Mouse (Mus musculus): ENCODE data around the gene Vps13d. TPM values are rescaled to one million over a fixed set of nuclear protein-coding genes. Genes with fewer than 3 reads are reported as not detected.
"Not testable (repeated sequence)": the region's sequence is repeated elsewhere in the genome, so short reads cannot be mapped to it uniquely, and the experiment has no call there.

Gene Vps13d
- total RNA-seq, 2 experiments from 2014 or later, result 59.2 to 70.4 TPM

GRCm38 (mm10) chr4:145213999-145214785 lies 19.4 kb upstream of the Vps13d start:
- peak; percentile 82 to 87 for DNase-seq (ENCODE audit: low spot score in 2 of 2)
- intact Hi-C loops (cut with DNase I), result loop anchor here (1.0 kb wide), 1 partner anchor 72 kb away; no protein-coding TSS in a partner anchor

- no peak for DNase-seq (ENCODE audit: low spot score in 2 of 2)
- intact Hi-C loops (cut with DNase I), result no loop called here
Observed at GRCm38 (mm10) chr4:145211076-145211475, 16.3 kb upstream of the Vps13d start.

- DNase-seq (ENCODE audit: low spot score in 2 of 2), result no peak
- intact Hi-C loops (cut with DNase I), result no loop called here
Observed at GRCm38 (mm10) chr4:145210564-145210963, 15.8 kb upstream of the Vps13d start.

GRCm38 (mm10) chr4:145209690-145210088 lies 14.9 kb upstream of the Vps13d start:
- intact Hi-C loops (cut with DNase I), result no loop called here
- DNase-seq (ENCODE audit: low spot score in 2 of 2), result no peak

- intact Hi-C loops (cut with DNase I), result no loop called here
- DNase-seq (ENCODE audit: low spot score in 2 of 2), result no peak
Observed at GRCm38 (mm10) chr4:145209076-145209689, 14.4 kb upstream of the Vps13d start.

GRCm38 (mm10) chr4:145207718-145208371 lies 13.0 kb upstream of the Vps13d start:
- intact Hi-C loops (cut with DNase I), result no loop called here
- peak in 1 of 2 experiments; percentile 17 for DNase-seq (ENCODE audit: low spot score in 2 of 2)

- intact Hi-C loops (cut with DNase I), result no loop called here
- DNase-seq (ENCODE audit: low spot score in 2 of 2), result no peak
Observed at GRCm38 (mm10) chr4:145204779-145205178, 10.0 kb upstream of the Vps13d start.

GRCm38 (mm10) chr4:145203305-145203704 lies 8.5 kb upstream of the Vps13d start:
- intact Hi-C loops (cut with DNase I), result no loop called here
- DNase-seq (ENCODE audit: low spot score in 2 of 2), result no peak

- intact Hi-C loops (cut with DNase I), result no loop called here
- DNase-seq (ENCODE audit: low spot score in 2 of 2), result no peak
Observed at GRCm38 (mm10) chr4:145201424-145201823, 6.6 kb upstream of the Vps13d start.

GRCm38 (mm10) chr4:145199982-145200699 lies 5.3 kb upstream of the Vps13d start:
- DNase-seq (ENCODE audit: low spot score in 2 of 2), result peak; percentile 34 to 39
- intact Hi-C loops (cut with DNase I), result no loop called here

- intact Hi-C loops (cut with DNase I), result no loop called here
- DNase-seq (ENCODE audit: low spot score in 2 of 2), result no peak
Observed at GRCm38 (mm10) chr4:145196586-145196985, 1.8 kb upstream of the Vps13d start.

GRCm38 (mm10) chr4:145195172-145195571 lies 367 bp upstream of the Vps13d start:
- intact Hi-C loops (cut with DNase I), result no loop called here
- no peak for DNase-seq (ENCODE audit: low spot score in 2 of 2)

GRCm38 (mm10) chr4:145193991-145194511 lies 754 bp downstream of the Vps13d start:
- DNase-seq (ENCODE audit: low spot score in 2 of 2), result peak in 1 of 2 experiments; percentile 9
- intact Hi-C loops (cut with DNase I), result no loop called here

- intact Hi-C loops (cut with DNase I), result no loop called here
- no peak for DNase-seq (ENCODE audit: low spot score in 2 of 2)
Observed at GRCm38 (mm10) chr4:145193406-145193805, 1.4 kb downstream of the Vps13d start.

- DNase-seq (ENCODE audit: low spot score in 2 of 2), result no peak
- intact Hi-C loops (cut with DNase I), result no loop called here
Observed at GRCm38 (mm10) chr4:145192686-145193085, 2.1 kb downstream of the Vps13d start.

GRCm38 (mm10) chr4:145188561-145188960 lies 6.2 kb downstream of the Vps13d start:
- no peak for DNase-seq (ENCODE audit: low spot score in 2 of 2)
- intact Hi-C loops (cut with DNase I), result no loop called here

GRCm38 (mm10) chr4:145187619-145188018 lies 7.2 kb downstream of the Vps13d start:
- no peak for DNase-seq (ENCODE audit: low spot score in 2 of 2)
- intact Hi-C loops (cut with DNase I), result no loop called here

- intact Hi-C loops (cut with DNase I), result no loop called here
- no peak for DNase-seq (ENCODE audit: low spot score in 2 of 2)
Observed at GRCm38 (mm10) chr4:145178918-145179549, 15.8 kb downstream of the Vps13d start.

- DNase-seq (ENCODE audit: low spot score in 2 of 2); intact Hi-C loops (cut with DNase I): not testable (repeated sequence)
Observed at GRCm38 (mm10) chr4:145165542-145165941, 29.3 kb downstream of the Vps13d start.

Data from left cerebral cortex, postnatal 36 days (tissue).